Mouse (Mus musculus) embryonic facial prominence, embryonic 14.5 days (tissue): Measurements from ENCODE around the gene Hoxd13. TPM values are rescaled to one million over a fixed set of nuclear protein-coding genes. Genes with fewer than 3 reads are reported as not detected.

Source experiments
- ATAC-seq: fragments of 200-750 bp; cut with Nextera tagmentation; 2 replicates; pipeline ENCODE4 v1.8.0; 2017; ENCODE audit warnings: low read depth, moderate number of reproducible peaks, moderate TSS enrichment
- DNase-seq: peaks from one replicate; pipeline ENCODE4 v3.0.0-alpha.2; 2015; ENCODE audit warnings: low spot score
- H3K27ac ChIP-seq: fragments of 300-500 bp; sonication (generic); replicated peaks from 2 replicates; pipeline ENCODE4 v1.5.1; 2014; ENCODE audit warnings: low read depth, mild to moderate bottlenecking, low read length, moderate library complexity
- H3K27me3 ChIP-seq: fragments of 300-500 bp; sonication (generic); replicated peaks from 2 replicates; pipeline ENCODE4 v1.6.1; 2014; ENCODE audit warnings: low read length; ENCODE audit not compliant: control insufficient read depth, insufficient read depth
- H3K36me3 ChIP-seq: fragments of 300-500 bp; sonication (generic); 2 replicates; pipeline ENCODE4 v1.6.1; 2014; ENCODE audit warnings: low read length, mixed read lengths; ENCODE audit not compliant: control insufficient read depth, insufficient read depth
- H3K4me1 ChIP-seq: fragments of 300-500 bp; sonication (generic); 2 replicates; pipeline ENCODE4 v1.6.1; 2014; ENCODE audit warnings: antibody characterized with exemption, low read length; ENCODE audit not compliant: control insufficient read depth, insufficient read depth
- H3K4me2 ChIP-seq: fragments of 300-500 bp; sonication (generic); 2 replicates; pipeline ENCODE4 v1.6.1; 2014; ENCODE audit warnings: low read depth, mild to moderate bottlenecking, low read length, moderate library complexity, mixed read lengths
- H3K4me3 ChIP-seq: fragments of 300-500 bp; sonication (generic); 2 replicates; pipeline ENCODE4 v1.5.1; 2014; ENCODE audit warnings: low read depth, mild to moderate bottlenecking, low read length
- H3K9ac ChIP-seq: fragments of 300-500 bp; sonication (generic); 2 replicates; pipeline ENCODE4 v1.6.1; 2014; ENCODE audit warnings: low read depth, mild to moderate bottlenecking, low read length, moderate library complexity, mixed read lengths
- H3K9me3 ChIP-seq: fragments of 300-500 bp; sonication (generic); 2 replicates; pipeline ENCODE4 v1.6.1; 2016; ENCODE audit warnings: low read length; ENCODE audit not compliant: control insufficient read depth
- WGBS: fragments of 180-500 bp; shearing (Covaris S2); extraction: QIAGEN DNeasy Blood & Tissue Kit; methylation state at CpG from one replicate; pipeline ENCODE4 v1.1.7; 2014; 5-methylcytosine and 5-hydroxymethylcytosine counted together
- polyA plus RNA-seq: library from polyadenylated mRNA; unstranded; fragments of >200 nt; fragmentation: Nextera tagmentation; extraction: Ambion mirVana; gene quantifications from 2 replicates; pipeline ENCODE4 v1.2.1, GENCODE M21; 2014

Gene Hoxd13
- polyA plus RNA-seq, 1 experiment from 2014 or later: not detected

DNA sequence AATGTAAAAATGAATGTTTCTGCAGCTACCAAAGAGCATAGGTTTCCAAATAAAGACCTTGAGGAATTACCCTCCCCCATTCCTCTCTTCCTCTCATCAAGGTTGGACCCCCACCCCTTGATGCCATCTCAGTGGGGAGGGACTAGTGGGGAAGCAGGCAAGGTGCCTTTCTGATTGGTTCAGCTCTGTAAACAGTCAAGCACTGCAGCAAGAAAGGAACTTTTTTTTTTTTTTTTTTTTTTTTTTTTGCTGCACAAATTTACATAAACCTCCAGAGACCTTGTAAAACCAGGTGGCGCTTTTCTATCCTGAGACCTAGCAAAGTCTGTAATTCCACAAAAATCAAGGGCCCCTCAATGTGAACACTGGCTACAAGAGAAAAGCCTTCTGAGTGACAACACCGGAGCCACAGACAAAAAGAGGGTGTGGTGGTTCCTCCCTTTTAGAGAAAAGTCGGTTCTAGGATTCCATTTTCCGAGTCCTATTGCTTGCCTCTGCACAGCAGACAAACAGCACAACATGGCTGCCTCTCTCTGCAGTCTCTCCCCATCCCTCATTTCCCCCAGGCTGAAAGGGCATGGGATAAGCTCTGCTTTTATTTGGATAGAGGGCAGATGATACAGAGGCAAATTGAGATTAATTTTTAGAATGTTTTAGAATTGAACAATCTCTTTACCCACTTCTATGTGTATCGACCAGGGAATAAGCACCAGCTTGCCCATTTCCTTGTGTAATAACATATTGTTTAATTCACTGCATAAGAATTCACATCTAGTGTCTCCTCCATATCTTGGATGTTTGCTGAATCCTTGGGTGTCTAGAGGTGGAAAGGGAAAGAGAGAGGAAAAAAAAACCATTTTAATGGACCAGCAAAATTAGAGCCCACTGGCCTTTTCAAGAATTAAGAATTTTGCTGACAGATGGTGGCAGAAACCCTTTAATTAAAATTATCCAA lies 41.6 kb downstream of the Hoxd13 start:
- no peak for DNase-seq
- H3K27ac ChIP-seq: no peak overlapping the region
- WGBS: 5% methylated on average over 5 of the region's 5 CpGs
- no peak overlapping the region for H3K9ac ChIP-seq
- H3K36me3 ChIP-seq: no peaks in the 10 kb centered on the region
- no peak overlapping the region for H3K4me3 ChIP-seq
- no peak overlapping the region for H3K4me2 ChIP-seq
- H3K4me1 ChIP-seq: peaks cover 9% of the 10 kb centered on the region; the same call in 1 of the 2 replicates
- H3K9me3 ChIP-seq: no peaks in the 10 kb centered on the region
- peaks cover 97% of the 10 kb centered on the region for H3K27me3 ChIP-seq
- no peak for ATAC-seq

DNA sequence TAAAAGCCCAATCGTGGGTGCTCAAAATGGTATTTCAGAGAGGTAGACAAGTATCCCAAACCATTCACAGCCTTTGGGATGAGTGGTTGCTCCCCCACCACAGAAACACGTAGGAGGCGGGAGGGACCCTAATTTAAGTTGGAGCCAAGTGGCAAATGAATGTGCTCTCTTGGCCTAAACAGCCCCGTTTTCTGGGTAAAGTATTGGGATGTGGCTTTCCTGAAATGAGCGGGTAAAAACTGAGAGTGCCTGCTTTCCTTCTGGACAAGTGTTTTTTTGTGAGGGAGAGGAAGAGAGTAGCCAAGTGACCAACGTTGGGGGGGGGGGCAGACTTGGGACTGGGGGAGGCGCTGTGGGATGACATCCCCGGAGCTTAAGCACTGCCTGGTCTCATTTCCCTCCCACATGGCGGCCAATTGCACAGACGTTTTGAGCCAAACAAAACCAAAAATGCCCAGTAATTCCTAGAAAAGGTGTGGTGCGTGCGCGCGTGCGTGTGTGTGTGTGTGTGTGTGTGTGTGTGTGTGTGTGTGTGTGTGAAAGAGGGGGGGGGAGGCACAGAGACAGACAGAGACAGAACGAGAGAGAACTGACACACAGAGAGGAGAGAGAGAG lies 42.9 kb downstream of the Hoxd13 start:
- peak overlapping the region; percentile 42; the same call in 1 of the 2 replicates for H3K4me3 ChIP-seq
- H3K27me3 ChIP-seq: peaks cover 99% of the 10 kb centered on the region
- peak overlapping the region; percentile 21 for H3K4me2 ChIP-seq
- H3K36me3 ChIP-seq: no peaks in the 10 kb centered on the region
- peaks cover 2% of the 10 kb centered on the region; the same call in 1 of the 2 replicates for H3K4me1 ChIP-seq
- H3K27ac ChIP-seq: no peak overlapping the region
- H3K9me3 ChIP-seq: no peaks in the 10 kb centered on the region
- WGBS: 2% methylated on average over 16 of the region's 16 CpGs
- no peak overlapping the region for H3K9ac ChIP-seq
- ATAC-seq (no peak), DNase-seq (no peak)

DNA sequence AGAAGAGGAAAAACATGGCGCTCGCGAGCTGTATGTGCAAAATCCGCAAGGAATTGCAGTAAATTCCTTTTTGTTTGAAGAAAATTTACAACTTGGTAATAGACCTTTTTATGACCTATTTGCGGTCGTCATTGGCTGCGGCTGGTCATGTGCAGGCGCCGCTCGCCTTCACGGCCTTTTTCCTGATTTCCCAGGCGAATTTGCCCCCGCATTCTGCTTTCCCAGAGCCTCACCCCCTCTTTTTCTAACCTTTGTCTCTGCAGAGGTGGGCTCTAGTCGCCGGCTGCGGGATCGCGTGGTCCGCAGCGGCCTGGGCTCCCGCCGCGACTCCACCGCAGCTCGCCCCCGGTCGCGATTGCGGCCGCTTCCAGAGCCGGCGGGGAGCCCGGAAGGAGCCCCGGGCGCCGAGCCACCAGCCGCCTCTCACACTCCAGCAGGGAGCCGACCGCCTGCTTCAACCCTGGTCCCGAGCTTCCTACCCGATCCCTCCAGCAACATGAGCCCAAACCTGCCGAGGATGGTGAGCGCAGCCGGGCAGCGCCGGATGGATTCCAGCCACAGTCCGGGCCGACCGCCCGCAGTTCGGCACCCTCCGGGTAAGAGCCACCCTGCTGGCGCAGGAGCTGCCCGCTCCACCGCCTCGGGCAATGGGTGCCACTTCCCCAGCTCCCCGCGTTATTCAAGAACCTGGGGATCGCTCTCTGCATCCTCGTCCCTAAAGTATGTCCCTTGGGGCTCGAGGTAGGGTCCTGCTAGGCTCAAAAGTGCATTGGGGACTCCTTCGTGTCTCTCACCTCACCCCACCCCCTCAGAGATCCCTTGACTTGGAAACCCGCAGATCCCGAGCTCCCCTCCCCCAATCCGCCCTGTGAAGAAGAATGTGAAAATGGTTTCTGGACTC lies 43.9 kb downstream of the Hoxd13 start, which contains the start of the genes Hoxd3 and Hoxd4:
Hoxd3 (plus strand) TSS at position 207 of the 901 bp plus-strand sequence.
Hoxd4 (plus strand) TSS at position 209 of the 901 bp plus-strand sequence.
- ATAC-seq: no peak
- Histone ChIP-seq H3K4me1 (peaks cover 2% of the 10 kb centered on the region; the same call in 1 of the 2 replicates), H3K4me3 (peak within 1 kb of the TSS; percentile 42), H3K27ac (0 out of 2 replicates have a peak within 1 kb of the TSS, but pooled peaks have one; percentile 13), H3K36me3 (no peaks in the 10 kb centered on the region), H3K9ac (peak within 1 kb of the TSS; percentile 51), H3K27me3 (peaks cover 99% of the 10 kb centered on the region), H3K4me2 (peak within 1 kb of the TSS; percentile 53), H3K9me3 (no peaks in the 10 kb centered on the region)
- no peak for DNase-seq
- 1% methylated on average over 48 of the region's 65 CpGs for WGBS

DNA sequence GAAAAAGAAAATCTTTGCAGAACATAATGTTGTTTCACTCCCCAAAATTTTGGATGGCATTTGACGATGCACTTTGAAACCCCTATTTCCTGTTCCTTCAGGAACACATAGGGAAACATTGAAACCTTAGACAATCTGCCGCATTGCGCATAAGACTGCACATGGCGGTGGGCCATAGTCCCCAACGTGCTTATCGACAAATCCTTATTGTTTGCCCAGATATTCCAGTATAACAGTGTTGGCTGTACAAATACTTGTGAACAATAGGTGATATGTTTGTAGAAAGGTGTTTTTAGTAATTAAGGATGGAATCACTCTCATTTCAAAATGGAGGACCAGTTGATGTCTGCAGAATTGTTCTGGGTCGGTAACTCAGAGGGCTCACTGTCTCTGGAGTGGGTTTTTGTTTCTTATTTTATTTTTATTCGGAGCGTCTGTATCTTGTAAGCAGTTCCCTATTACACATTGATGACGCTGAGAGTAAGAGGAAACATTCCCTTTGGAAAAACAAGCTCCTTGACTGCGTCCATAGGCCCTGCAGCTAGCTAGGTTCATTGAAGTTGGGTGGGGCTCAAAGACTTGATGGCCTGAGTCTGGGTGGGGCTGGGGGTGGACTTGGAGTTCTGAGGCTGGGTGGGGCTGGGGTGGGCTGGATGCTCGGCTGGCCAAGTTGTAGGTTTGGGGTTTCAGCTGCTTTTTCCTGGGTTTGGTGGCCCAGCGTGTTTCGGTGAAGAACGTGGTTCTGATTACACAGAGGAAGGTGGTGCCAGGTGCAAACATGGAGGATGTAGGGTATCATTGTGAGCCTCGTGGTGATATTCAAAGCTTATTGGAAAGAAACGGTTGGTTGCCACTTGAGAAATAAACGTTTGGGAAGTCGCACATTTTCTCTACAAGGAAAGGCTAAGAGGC lies 45.4 kb downstream of the Hoxd13 start:
- DNase-seq (no peak), ATAC-seq (no peak)

DNA sequence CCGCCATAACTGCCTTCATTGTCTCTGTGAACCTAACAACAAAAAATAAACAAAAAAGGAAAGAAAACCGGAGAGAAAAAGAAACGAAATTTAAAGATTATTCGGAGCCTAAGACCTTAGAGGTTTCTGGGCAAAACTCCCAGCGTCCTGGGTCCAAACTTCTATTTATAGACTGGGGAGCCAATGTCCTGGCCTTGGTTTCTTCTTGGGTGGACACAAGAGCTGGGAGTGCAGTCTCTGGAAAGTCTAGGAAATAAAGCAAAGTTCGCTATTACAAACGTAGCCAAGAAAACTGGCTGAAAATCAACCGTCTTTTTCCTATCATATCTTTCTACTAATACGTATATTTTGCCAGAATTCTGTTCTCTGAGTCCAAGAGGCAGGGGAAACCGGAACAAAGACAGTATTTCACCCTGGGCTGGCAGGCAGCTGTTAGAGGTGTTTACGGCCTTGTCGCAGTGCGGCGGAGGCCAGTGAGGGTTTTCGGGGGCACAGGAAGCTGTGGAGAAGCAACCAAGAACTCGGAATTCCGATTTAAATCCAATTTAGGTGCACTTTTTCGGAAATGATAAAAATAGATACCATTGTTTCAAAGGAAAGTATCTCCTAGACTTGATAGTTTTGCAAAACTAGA lies 46.2 kb downstream of the Hoxd13 start:
- H3K36me3 ChIP-seq: no peaks in the 10 kb centered on the region
- no peak overlapping the region for H3K4me3 ChIP-seq
- peaks cover 100% of the 10 kb centered on the region for H3K27me3 ChIP-seq
- WGBS: 5% methylated on average over 18 of the region's 18 CpGs
- H3K4me1 ChIP-seq: peaks cover 2% of the 10 kb centered on the region; the same call in 1 of the 2 replicates
- peak overlapping the region; percentile 18; the same call in 1 of the 2 replicates for H3K4me2 ChIP-seq
- DNase-seq (no peak), ATAC-seq (no peak)
- H3K27ac ChIP-seq: no peak overlapping the region; the same call in 1 of the 2 replicates
- H3K9ac ChIP-seq: no peak overlapping the region
- no peaks in the 10 kb centered on the region for H3K9me3 ChIP-seq

More for the DNA sequence above, 45.4 kb downstream of the Hoxd13 start:
- no peak overlapping the region for H3K27ac ChIP-seq
- no peak overlapping the region for H3K4me3 ChIP-seq
- H3K4me2 ChIP-seq: peak overlapping the region; percentile 18; the same call in 1 of the 2 replicates
- no peak overlapping the region for H3K9ac ChIP-seq
- H3K27me3 ChIP-seq: peaks cover 100% of the 10 kb centered on the region
- WGBS: 7% methylated on average over 19 of the region's 19 CpGs
- peaks cover 2% of the 10 kb centered on the region; the same call in 1 of the 2 replicates for H3K4me1 ChIP-seq
- no peaks in the 10 kb centered on the region for H3K9me3 ChIP-seq
- H3K36me3 ChIP-seq: no peaks in the 10 kb centered on the region

DNA sequence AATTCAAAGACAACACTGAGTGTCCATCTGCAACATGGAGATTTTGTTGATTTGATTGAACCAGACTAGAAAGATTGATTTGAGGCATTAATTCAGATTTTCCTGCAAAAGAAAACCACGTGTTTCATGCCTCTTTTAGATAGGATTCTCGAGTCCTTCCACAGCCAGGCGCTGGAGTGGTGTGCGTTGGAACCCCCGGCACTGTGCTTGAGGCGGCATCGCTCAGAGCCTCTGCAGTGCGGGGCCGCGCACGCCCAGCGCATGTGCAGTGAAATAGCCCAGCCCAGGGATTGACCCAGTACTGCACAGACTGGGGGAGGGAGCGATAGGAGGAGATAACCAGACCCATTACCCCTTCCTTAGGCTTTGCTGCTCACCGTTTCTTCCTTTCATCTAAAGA lies 46.8 kb downstream of the Hoxd13 start:
- Histone ChIP-seq H3K27me3 (peaks cover 100% of the 10 kb centered on the region), H3K4me3 (no peak overlapping the region), H3K9me3 (no peaks in the 10 kb centered on the region), H3K9ac (no peak overlapping the region), H3K27ac (no peak overlapping the region), H3K36me3 (no peaks in the 10 kb centered on the region), H3K4me2 (peak overlapping the region; percentile 18; the same call in 1 of the 2 replicates), H3K4me1 (peaks cover 2% of the 10 kb centered on the region; the same call in 1 of the 2 replicates)
- WGBS: 2% methylated on average over 14 of the region's 14 CpGs
- ATAC-seq (no peak), DNase-seq (no peak)
